Mouse (Mus musculus) spleen, postnatal 36 days (tissue): Measurements from ENCODE around the gene Slirp.
A peak's percentile ranks its signal among the peaks of the same experiment; 100 is the strongest.

Experiments used
- DNase-seq, 2 experiments: peaks; one replicate each; pipeline ENCODE4 v3.0.0; 2022; ENCODE audit warnings: low spot score in 2 of 2, mixed read lengths in 1 of 2

The Slirp gene

DNA sequence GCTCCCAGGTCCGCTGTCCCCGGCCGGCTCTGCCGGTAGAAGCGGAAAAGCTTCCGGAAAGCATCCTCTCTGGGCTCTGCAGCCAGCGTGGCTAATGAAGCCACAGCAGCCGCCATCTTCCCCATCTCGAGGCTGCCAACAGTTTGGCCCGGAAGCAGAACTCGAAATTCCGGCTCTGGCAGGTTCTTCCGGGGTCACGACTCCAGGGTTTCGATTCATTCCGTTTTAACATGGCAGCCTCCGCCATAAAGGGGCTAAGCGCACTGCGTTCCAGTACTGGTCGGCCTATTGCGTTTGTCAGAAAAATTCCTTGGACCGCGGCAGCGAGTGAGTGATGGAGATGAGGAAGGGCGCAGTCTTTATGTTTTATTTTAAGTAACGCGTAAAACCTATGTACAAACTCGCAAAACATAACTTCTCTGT is at the start of gene Slirp, which contains the start of gene Alkbh1:
Gene Slirp, plus strand, starts transcription at position 197 of the 423 bp plus-strand sequence.
Gene Alkbh1, minus strand, starts transcription at position 318 of the 423 bp plus-strand sequence.
- peak; percentile 86 to 87 for DNase-seq

DNA sequence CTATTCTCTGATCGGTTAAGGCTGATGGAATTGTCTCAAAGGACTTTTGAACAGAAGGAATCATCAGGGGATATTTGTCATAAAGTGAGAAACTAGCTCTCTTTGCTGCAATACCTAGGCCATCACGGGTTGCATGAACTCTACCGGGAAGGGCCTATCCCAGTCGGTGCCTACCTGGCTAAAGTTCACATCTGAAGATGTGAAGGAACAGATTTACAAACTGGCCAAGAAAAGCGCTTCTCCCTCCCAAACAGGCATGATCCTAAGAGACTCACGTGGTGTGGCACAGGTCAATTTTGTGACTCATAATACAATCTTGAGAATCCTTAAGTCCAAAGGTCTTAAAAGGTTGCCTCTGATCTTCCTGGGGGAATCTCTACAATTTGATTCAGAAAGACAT is 49.4 kb upstream of the Slirp start:
- no peak for DNase-seq

DNA sequence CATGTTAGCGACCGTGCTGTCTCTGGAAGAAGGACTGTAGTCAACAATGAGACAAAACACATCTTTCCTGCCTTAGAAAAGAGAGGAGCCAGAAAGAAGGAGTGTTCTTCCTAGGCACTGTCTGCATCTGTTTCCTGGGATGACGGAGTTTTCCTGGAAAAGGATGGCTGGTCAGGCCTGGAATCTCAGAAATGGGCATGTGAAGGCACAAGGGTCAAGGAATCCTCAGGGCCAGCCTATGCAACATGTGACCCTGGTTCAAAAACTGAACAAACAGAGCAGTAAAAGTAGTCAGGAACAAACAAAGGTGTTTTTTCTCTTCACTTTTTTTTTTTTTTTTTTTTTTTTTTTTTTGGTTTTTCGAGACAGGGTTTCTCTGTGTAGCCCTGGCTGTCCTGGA is 46.6 kb upstream of the Slirp start:
- no peak for DNase-seq

DNA sequence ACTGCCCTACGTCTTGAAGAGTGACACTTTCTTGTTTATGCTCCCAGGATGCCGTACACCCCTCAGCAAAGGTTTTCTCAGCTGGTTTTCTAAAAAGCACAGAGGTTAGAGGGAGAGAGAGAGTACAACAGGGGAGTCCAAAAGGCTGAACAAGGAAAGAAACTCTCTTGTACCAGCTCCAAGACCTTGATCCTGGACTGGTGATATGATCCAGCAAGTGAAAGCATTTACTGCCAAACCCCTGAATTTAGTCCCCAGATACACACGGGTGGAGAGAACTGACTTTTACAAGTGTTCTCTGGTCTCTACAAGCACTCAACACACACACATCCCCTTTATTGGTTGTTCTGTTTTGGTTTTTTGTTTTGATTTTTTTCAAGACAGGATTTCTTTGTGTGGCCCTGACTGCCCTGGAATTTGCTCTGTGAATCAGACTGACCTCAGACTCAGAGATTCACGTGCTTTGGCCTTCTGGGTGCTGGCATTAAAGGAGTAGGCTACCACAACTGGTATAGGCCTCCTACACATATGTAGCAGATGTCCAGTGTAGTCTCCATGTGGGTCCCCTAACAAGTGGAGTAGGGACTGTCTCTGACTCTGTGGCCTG is 45.8 kb upstream of the Slirp start:
- no peak for DNase-seq

DNA sequence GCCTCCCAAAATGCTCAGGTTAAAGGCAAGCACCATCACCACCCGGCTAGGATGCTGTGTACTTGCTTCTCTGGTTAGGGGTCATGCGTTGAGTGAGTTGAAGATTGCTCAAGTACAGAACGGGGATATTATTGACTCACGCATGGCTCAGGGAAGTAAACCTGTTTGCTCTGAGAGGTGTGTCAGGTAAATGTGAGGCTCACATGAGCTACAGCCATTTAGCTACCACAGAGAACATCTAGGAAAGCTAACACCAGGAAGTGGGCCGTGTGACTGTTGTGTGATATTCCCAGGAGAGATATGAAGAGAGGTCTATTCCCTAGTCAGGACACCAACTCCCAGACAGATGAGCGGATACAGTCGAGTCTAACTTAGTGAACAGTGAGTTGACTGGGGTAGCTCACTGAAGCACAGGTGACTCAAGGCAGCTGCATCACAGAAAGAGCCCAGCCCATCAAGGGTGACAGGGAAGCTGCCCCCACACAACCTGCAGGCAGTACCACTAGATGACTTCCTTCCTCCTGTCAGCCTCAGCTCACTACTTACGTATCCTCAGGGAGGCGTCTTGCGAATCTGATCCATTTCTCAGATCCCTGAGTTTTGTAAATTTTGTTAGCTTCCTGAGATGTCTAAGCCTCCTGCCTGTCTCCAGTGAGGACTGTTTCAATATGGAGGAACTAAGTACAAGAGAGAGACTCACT is 44.4 kb upstream of the Slirp start:
- DNase-seq: no peak

DNA sequence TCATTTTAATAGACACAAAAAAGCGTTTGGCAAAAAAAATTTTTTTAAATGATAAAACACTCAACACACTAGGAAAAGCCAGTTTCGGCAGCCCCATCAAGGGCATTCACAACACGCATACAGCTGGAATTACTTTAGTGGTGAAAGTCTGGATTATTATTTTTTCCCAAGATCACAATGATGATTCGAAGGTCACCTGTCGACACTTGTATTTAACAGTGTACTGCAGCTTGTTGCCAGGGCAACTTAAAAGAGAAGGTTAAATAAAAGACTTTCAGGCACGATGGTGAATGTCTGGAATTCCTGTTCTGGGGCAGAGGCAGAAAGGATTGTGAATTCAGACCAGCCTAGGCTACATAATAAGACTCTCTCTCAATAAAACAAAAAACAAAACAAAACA is 41.8 kb upstream of the Slirp start:
- no peak for DNase-seq

DNA sequence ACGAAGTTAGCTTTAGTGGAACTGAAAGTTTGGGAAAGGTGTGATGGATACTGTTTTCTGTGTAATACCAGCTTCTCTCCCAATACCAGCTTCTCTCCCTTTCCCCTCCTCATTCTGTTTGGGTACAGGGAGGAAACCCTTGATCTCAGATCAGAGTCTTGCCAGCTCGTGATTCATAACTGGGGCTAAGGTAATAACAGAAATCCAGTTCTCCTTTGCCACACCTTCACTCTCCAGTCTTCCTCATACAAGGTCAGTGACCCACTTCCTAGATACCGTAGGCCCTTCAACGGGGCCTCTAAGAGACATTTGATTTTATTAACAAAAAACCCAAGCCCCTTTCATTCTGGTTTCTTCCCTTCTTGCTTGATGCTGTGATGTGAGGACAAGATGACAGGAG is 38.5 kb upstream of the Slirp start:
- DNase-seq: no peak

DNA sequence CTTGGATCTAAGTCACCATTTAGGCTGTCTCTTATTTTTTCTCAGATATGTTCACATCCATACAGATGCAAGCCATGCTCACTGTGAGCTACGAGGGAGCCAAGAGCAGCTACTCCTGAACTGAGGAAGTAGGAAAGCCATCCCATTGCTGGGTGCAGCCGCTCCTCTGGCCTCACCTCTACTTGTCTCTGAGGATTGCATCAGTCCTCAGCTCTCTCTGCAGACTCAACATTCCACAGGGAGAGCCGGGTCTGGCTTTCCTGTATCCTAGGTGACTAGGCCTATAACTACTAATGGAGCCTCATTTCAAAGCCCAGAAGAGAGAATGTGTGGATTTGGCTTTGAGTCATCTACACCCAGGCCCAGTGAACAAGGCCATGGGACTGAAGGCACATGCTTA is 38.0 kb upstream of the Slirp start:
- DNase-seq: no peak

DNA sequence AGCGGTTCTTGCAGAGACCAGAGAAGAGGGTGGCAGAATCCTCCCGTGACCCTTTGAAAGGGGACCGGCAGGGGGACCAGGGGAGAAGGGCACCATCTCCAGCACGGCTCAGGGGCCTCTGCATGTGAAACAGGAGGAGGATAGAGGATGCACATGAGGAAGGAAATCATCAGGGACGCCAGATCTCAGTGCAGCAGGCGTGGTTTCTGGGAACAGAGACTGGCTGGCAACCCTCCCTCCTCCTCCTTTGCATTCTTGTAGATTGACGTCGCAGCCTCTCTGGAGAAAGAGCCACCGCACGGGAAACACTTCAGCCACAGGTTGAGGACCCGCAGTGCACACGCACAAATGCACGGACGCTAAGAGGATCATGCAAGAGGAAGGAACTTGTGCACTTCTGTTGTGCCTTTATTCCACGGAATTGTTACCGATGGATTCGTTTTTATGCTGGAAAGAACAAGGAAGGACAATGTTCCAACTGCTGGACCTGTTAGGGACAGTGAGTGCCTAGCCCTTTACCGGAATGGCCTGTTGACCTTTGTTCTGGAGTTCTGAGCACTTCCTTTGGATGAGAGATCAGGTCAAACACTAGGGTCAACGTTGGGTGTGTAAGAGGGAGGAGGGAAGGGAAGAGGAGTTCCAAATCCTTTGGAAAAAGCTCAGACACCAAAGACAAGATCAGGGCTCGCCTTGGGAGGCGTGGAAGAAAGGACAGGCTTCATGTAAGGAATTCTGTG is 35.7 kb upstream of the Slirp start:
- DNase-seq: no peak

DNA sequence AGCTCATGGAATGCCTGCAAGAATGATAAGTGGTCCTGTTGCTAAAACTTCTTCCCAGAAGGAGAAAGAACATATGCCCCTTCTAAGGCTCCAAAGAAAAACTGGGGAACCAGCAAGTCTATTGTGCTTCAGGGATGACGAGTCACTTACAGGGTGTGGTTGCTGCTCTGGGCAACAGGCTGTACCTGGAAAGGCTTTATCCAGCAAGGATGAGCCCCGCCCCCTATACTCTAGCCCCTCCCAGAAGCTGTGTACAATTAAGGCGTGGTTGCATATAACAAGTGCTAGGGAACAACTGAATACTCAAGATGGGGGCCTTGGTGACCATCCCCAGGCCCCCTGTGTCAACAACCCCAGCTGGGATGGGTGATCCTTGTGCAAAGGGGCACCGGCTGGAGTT is 34.6 kb upstream of the Slirp start:
- DNase-seq: no peak

DNA sequence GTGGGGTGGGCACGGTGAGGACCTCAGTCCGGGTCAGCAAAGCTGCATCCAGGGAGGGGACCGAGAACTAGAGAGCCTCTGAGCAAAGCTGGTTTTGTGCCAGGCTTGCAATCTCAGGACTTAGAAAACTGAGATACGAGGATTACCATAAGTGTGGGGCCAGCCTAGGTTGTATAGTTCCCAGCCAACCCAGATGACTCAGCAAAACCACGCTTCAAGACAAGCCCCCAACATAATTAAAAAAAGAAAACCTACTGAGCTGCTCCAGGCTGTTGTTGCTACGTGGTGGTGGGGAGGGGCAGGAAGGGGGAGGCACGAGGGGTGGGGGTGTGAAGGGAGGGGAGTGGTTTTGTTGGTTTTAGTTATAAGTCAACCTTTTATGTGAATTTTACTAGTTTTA is 32.7 kb upstream of the Slirp start:
- DNase-seq: no peak

DNA sequence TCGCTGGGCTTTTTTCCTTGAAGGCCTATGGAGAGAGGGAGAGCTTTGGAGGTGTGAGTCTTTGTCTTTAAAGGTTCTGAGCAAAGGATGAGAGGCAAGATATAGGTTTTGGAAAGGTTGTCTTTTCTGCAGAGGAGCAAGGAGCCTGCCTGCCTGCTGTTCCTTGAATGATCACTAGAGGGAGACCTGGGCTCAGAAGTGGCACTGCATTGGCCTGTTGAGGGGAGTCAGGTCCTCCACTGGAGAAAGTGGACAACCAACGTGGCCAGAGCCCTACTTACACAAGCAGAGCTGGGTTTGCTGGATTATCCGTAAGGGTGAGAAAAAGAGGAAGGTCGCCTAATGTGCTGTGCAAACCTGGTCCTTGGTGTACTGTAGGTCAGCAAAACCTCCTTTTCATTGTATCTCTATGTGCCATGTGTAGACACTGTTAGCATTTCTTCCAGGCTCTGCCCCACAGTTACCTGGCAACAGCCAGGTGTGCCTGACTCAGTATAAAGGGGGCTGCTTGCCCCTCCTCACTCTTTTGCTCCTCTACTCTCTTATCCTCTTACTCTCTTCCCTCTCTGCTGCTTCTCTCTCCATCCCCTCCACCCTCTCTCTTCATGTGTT is 30.4 kb upstream of the Slirp start:
- DNase-seq: peak; percentile 53

DNA sequence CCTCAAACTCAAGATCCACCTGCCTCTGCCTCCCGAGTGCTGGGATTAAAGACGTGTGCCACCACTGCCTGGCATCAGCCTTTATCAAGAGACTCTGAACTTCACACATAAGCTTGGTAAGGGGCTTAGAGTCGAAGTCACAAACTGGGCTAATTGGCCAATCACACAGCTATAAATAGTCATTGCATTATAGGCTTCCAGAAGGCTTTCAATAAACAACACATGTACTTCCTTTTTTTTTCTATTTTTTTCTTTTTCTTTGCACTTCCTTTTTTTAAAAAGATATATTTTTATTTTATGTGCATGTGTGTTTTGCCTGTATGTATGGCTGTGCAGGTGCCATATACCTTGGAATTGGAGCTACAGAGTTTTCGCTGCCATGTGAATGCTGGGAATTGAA is 28.3 kb upstream of the Slirp start:
- no peak for DNase-seq

DNA sequence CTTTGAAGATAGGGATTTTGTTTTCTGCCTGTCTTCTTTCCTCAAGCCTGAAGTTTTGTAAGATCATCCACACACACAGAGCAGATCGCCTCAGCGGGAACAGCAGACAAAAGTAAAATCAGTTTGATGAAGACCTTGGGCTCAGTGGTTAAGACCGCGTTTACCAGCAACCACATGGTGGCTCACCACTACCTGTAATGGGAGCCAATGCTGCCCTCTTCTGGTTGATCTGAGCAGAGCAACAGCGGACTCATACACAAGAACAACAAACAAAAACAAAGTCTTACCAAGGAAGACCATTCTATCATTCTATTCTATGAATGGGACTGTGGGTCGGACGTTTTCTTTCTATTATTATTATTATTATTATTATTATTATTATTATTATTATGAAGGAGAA is 27.0 kb upstream of the Slirp start:
- DNase-seq: peak; percentile 31 to 45

DNA sequence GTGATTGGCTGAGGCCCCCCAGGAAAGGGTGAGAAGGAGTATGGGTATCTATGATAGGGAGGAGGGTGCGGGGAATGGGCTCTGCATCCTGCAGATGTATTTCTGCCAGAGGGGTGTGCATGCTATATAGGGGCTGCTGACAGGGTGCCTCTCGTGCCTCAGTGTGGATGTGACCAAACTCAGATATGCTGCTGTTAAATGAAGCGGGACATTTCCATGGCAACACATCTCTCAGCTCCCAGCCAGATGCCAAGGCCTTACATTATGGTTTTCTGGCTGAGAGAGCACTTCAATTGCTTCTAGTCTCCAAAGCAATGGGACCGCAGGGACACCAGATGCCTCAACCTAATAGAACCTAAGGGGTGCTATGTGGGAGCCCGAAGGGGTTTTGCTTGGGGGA is 24.8 kb upstream of the Slirp start:
- no peak for DNase-seq

DNA sequence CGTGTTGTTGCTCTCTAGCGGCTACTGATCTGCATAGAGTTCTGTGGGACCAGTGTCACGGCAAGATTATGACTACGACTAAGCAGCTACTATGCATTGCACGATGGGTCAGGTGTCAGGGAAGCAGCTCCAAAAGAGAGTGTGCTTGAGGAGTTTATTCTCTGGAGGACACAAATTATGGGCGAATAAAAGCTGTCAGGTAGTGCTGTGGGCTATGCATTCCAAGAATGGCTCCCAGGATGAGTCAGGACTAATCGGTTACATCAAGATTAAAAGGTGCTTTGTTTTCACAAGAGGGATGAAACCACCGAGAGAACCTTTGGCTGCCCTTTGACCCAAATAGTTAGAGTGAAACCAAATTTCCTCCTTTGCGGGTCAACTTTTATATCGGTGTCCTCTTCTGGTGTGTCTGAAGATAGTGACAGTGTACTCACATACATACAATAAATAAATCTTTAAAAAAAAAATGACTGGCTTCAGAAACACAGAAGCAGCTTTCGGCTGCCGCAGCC is 23.7 kb upstream of the Slirp start:
- no peak for DNase-seq

DNA sequence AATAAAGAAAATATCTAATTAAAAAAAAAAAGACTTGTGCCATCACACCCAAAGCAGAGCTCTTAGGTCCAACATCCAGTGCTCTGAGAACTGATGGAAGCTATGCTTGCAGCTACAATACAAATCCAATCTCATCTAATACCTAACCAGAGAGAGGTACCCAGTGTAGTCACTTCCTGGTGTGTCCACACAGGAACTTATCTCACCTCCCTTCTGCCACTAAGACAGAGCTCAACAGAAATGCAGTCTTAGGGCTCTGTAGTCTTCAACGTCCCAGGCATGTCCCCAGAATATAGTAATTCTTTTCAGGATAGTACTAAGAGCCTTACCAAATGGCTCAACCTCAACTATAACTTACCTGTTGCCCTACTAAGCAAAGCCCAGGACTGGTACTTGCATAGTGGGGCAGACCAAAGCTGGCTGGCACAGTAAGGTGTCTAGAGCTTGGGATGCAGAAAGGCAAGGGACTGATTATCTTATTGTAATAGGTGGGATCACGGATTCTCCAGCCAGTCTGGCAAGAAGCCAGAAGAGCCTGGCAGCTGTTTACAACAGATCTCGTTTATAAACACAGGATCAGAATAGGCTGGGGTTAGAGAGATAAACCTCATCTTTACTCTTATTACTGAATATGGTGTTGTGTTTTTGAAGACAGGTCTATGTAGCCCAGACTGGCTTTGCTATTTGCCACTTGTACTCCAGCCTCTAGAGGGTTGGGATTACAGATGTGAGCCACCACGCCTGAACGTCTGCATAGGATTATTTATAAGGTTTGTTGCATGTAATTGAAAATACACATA is 21.8 kb upstream of the Slirp start:
- DNase-seq: no peak

DNA sequence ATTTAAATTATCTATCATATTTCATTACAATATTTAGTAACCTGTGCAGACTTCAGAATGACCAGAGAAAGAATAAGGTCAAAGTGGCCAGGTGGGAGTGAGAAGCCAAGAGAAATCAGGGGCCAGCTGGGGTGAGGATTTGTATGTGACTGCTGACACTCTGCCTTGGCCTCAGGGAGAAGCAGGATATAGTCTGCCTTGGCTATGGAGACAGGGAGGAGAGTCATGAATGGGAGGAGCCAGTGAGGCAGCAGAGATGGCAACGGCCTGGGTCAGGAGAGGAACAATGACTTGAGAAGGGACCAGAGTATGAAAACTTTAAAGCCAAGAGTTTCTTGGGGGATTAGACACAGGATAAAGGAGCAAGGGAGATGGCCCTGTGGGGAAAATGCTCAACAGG is 20.0 kb upstream of the Slirp start:
- DNase-seq: no peak

DNA sequence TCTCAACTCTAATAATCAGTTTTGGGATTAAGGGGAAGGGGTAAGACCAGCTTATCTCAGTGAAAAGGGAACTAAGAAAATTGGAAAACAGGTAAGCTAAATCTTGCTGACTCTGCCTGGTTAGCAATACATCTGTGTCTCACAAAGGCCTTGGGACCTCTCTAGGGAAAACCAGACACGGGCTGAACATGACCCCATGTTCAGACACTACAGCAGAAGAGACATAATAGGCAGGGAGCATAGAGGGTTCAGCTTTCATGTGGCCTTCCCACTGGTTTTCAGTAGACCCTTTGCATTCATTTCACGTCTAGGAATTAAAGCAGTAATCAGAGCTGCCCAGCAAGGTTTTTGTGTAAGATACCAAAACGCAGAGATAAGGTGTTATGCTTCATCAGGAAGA is 19.2 kb upstream of the Slirp start:
- no peak for DNase-seq

DNA sequence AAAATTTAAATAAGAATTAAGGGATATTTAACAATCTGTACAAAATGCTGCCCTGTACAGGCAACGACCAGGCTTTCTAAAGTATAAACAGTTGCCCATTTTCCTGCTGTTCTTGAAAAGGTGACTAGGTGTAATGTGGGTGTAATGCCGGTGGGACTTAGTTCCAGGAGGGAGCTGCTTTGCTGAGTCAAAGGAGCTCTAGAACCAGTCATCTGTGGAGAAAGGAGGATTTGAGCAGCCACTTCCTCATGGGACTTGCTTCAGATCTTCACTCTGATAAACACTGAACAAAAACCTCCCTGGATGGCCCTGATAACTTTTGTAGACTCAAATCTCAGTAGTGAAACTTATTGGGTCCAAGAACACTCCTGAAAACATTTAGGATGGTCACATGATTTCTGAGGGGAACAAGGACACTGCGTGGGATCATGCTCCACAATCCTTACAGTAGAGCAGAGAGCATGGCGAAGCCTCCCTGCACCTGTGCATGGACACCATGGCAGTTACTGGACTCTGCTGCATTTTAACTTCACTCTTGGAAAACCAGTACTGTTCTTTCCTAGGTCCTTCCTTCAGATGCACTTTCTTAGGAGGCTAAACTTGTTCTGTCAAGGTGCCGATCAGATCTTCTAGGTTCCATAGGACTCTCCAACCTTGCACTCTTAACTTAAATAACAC is 17.2 kb upstream of the Slirp start:
- no peak for DNase-seq

DNA sequence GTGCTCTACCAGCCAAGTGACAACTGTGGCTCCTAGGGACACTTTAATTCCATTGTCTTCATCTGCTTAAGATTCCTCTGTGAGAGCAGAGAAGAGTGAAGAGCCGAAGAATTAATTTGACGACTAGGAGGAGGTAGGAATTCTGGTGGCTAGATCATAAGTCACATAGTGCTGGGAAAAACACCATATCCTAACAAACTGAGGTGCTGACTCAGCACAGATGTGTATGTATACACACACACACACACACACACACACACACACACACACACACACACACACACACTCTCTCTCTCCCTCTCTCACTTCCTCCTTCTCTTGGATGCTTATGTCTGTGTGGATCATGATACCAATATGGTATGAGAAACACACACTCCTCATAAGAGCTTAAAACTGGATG is 15.4 kb upstream of the Slirp start:
- DNase-seq: no peak
